Mouse (Mus musculus): ENCODE data around the gene Crocc2.

Gene Crocc2

GRCm38 (mm10) chr1:93270516-93271240, 102.2 kb downstream of the Crocc2 start:
- DNase-seq (ENCODE audit: extremely low read depth, low read depth): no peak

DNA sequence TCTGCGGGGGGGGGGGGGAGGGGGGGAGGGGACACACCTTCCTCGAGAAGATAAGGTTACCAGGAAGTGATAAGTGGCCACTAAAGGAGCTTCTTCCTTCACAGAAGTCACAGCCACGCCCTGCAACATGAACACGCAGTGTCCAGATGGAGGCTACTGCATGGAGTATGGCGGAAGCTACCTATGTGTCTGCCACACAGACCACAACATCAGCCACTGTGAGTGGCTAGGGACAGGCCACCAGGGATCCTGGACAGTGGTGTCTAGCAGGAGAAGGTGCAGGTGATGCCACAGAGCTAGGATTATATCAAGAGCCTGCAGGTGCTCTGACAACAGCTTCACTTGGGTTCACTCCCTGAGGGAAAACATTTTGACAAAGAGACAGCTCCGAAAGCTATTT, 103.2 kb downstream of the Crocc2 start:
- no peak for DNase-seq (ENCODE audit: extremely low read depth, low read depth)

DNA sequence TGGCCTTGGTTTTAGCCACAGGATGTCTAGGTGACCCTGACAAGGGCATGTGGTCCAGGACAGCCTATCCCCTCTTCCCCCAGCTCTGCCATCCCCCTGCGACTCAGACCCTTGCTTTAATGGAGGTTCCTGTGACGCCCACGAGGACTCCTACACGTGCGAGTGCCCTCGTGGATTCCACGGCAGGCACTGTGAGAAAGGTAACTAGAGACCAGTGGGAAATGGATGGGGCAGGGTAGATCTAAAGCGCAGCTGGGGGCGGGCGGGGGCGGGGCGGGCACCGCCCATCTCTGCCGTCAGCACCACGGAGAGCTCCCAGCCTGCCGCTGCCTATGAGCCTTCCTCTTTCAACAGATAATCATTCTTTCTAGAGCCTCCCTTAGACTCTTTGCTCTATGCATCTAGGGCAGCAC, 103.9 kb downstream of the Crocc2 start:
- peak; percentile 13 for DNase-seq (ENCODE audit: extremely low read depth, low read depth)

DNA sequence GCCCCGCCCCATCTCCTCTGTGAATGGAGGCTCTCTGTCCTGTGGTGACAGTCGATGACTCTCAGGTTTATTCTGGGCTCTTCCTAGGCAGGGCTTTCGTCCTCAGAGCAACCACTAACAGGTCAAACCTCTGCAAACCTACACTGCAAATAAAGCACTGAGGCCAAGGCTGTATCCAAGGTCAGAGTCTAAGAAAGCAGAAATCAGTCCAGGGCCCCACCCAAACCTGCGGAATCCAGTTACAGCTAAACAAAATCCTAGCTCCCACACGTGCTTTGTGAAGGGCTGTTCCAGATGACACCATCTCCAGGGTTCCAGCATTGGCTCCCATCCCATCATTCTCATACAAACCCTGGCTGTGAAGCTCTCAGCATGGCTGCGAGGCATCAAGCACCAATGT, 107.0 kb downstream of the Crocc2 start:
- DNase-seq (ENCODE audit: extremely low read depth, low read depth): no peak

DNA sequence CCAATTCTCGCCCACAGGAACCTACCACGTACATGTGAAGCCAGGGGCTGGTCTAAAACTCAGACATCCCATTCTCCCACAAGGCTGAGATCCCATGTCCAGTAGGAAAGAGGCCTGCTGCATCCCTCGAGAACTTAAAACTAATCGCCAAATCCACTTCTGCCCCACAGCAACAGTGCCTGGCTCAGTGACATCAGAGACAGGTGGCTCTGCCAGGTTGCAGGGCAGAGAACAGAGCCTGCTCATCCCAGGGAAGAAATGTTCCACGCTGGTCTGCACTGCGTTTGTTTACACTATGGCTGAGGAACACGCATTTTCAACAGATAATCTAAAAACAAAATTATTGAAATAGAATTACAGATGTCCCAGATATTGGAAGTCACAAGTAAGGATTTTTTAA, 108.5 kb downstream of the Crocc2 start:
- no peak for DNase-seq (ENCODE audit: extremely low read depth, low read depth)

Data from MEL-GATA-1-ER (cell line).